Mouse (Mus musculus) myocyte (in vitro differentiated cells): ENCODE results near the gene Ehbp1l1. TPM values are rescaled to one million over a fixed set of nuclear protein-coding genes. Genes with fewer than 3 reads are reported as not detected.

Experiments
- H3K27me3 ChIP-seq: one replicate; pipeline ENCODE4 v1.6.1; 2011; ENCODE audit not compliant: control insufficient read depth, insufficient read depth, insufficient read length
- H3K36me3 ChIP-seq: one replicate; pipeline ENCODE4 v1.6.1; 2011; ENCODE audit not compliant: control insufficient read depth, insufficient read depth
- H3K4me2 ChIP-seq: one replicate; pipeline ENCODE4 v1.6.1; 2011; ENCODE audit warnings: low read depth, control low read depth
- H3K4me3 ChIP-seq: one replicate; pipeline ENCODE4 v1.5.1; 2011; ENCODE audit warnings: mild to moderate bottlenecking, control low read depth, moderate library complexity
- H3K79me2 ChIP-seq: one replicate; pipeline ENCODE4 v1.6.1; 2011; ENCODE audit not compliant: control insufficient read depth, insufficient read depth
- H3ac ChIP-seq: one replicate; pipeline ENCODE4 v1.6.1; 2011; ENCODE audit not compliant: control insufficient read depth, insufficient read length
- CEBPB ChIP-seq: IDR thresholded peaks from 2 replicates; pipeline ENCODE4 v1.6.1; 2011; ENCODE audit warnings: mild to moderate bottlenecking, moderate library complexity; ENCODE audit not compliant: poor library complexity, insufficient read depth, severe bottlenecking
- E2F4 ChIP-seq: IDR thresholded peaks from one replicate; pipeline ENCODE4 v1.6.1; 2011; ENCODE audit warnings: mild to moderate bottlenecking, control low read depth, moderate library complexity; ENCODE audit not compliant: insufficient read depth
- MAX ChIP-seq: IDR thresholded peaks from one replicate; pipeline ENCODE4 v1.6.1; 2011; ENCODE audit warnings: low read depth, mild to moderate bottlenecking, control low read depth
- MYOD1 ChIP-seq, 3 experiments: IDR thresholded peaks; one replicate each; pipeline ENCODE4 v1.6.1; 2011; ENCODE audit warnings: control low read depth in 2 of 3, low read depth in 2 of 3, mild to moderate bottlenecking in 2 of 3, moderate library complexity in 1 of 3; ENCODE audit not compliant: insufficient read length in 2 of 3, control insufficient read depth in 1 of 3
- MYOG ChIP-seq, 3 experiments: IDR thresholded peaks; one replicate each; pipeline ENCODE4 v1.6.1; 2011; ENCODE audit warnings: control low read depth in 2 of 3, low read depth in 2 of 3, mild to moderate bottlenecking in 2 of 3; ENCODE audit not compliant: insufficient read length in 2 of 3, control insufficient read depth in 1 of 3, insufficient read depth in 1 of 3
- POLR2A ChIP-seq: IDR thresholded peaks from one replicate; pipeline ENCODE4 v1.6.1; 2011; ENCODE audit warnings: low read depth, mild to moderate bottlenecking, control low read depth, moderate library complexity; ENCODE audit not compliant: insufficient read length
- POLR2AphosphoS2 ChIP-seq: IDR thresholded peaks from one replicate; pipeline ENCODE4 v1.6.1; 2011; ENCODE audit warnings: low read depth, control low read depth; ENCODE audit not compliant: insufficient read length
- REST ChIP-seq: IDR thresholded peaks from one replicate; pipeline ENCODE4 v1.6.1; 2011; ENCODE audit warnings: mild to moderate bottlenecking, control low read depth, moderate library complexity; ENCODE audit not compliant: insufficient read depth, insufficient read length
- SRF ChIP-seq: IDR thresholded peaks from one replicate; pipeline ENCODE4 v1.6.1; 2011; ENCODE audit warnings: low read depth; ENCODE audit not compliant: control insufficient read depth, insufficient read length
- TCF12 ChIP-seq: IDR thresholded peaks from one replicate; pipeline ENCODE4 v1.6.1; 2011; ENCODE audit warnings: mild to moderate bottlenecking, control low read depth; ENCODE audit not compliant: poor library complexity, insufficient read depth, severe bottlenecking
- TCF3 ChIP-seq: IDR thresholded peaks from one replicate; pipeline ENCODE4 v1.6.1; 2011; ENCODE audit warnings: low read depth, control low read depth; ENCODE audit not compliant: insufficient read length
- USF1 ChIP-seq: IDR thresholded peaks from one replicate; pipeline ENCODE4 v1.6.1; 2011; ENCODE audit warnings: low read depth, mild to moderate bottlenecking, control low read depth, moderate library complexity
- polyA plus RNA-seq: library from polyadenylated mRNA; unstranded; fragments of >200 nt; fragmentation: generic; extraction: Trizol; gene quantifications from one replicate; pipeline ENCODE4 v1.2.1, GENCODE M21; 2012; ENCODE audit warnings: missing spikeins

Gene Ehbp1l1
- polyA plus RNA-seq, 1 experiment = 97.4 TPM

GRCm38 (mm10) chr19:5668372-5668771 lies 57.7 kb downstream of the Ehbp1l1 start:
- no peak overlapping the region for H3ac ChIP-seq
- H3K36me3 ChIP-seq = peaks cover 10% of the 10 kb centered on the region
- H3K4me3 ChIP-seq = no peak overlapping the region
- TF ChIP-seq POLR2A (no peak), E2F4 (no peak), REST (no peak), POLR2AphosphoS2 (no peak), CEBPB (no peak), MYOD1 (IDR thresholded peaks at IDR 0.05; ENCODE audit: control insufficient read depth in 1 of 3, insufficient read length in 2 of 3, low read depth in 2 of 3) (no peak), SRF (no peak)
- no peaks in the 10 kb centered on the region for H3K79me2 ChIP-seq
- H3K4me2 ChIP-seq = no peak overlapping the region
- H3K27me3 ChIP-seq = no peaks in the 10 kb centered on the region

GRCm38 (mm10) chr19:5666386-5666785 lies 59.7 kb downstream of the Ehbp1l1 start:
- H3K79me2 ChIP-seq = no peaks in the 10 kb centered on the region
- no peaks in the 10 kb centered on the region for H3K36me3 ChIP-seq

GRCm38 (mm10) chr19:5665465-5665864 lies 60.7 kb downstream of the Ehbp1l1 start:
- Histone ChIP-seq H3K4me3 (no peak overlapping the region), H3K4me2 (no peak overlapping the region), H3K79me2 (no peaks in the 10 kb centered on the region), H3K27me3 (no peaks in the 10 kb centered on the region), H3K36me3 (no peaks in the 10 kb centered on the region), H3ac (no peak overlapping the region)
- TF ChIP-seq USF1 = no peak
- TF ChIP-seq MYOD1 (IDR thresholded peaks at IDR 0.05; ENCODE audit: control insufficient read depth in 1 of 3, insufficient read length in 2 of 3, low read depth in 2 of 3) = no peak
- TF ChIP-seq POLR2A = no peak
- TF ChIP-seq E2F4 = no peak
- no peak for TF ChIP-seq SRF

More at GRCm38 (mm10) chr19:5666386-5666785, 59.7 kb downstream of the Ehbp1l1 start:
- no peak overlapping the region for H3K4me3 ChIP-seq
- no peak for TF ChIP-seq SRF
- no peak for TF ChIP-seq E2F4
- TF ChIP-seq TCF12 = no peak
- no peak for TF ChIP-seq MYOG (IDR thresholded peaks at IDR 0.05; ENCODE audit: control insufficient read depth in 1 of 3, insufficient read depth in 1 of 3, insufficient read length in 2 of 3, low read depth in 2 of 3)
- no peak for TF ChIP-seq CEBPB
- TF ChIP-seq TCF3 = no peak
- TF ChIP-seq REST = no peak
- no peak for TF ChIP-seq USF1
- TF ChIP-seq POLR2AphosphoS2 = no peak
- TF ChIP-seq MYOD1 (IDR thresholded peaks at IDR 0.05; ENCODE audit: control insufficient read depth in 1 of 3, insufficient read length in 2 of 3, low read depth in 2 of 3) = no peak
- no peak for TF ChIP-seq POLR2A
- no peak for TF ChIP-seq MAX
- H3K4me2 ChIP-seq = no peak overlapping the region
- H3K27me3 ChIP-seq = no peaks in the 10 kb centered on the region
- no peak overlapping the region for H3ac ChIP-seq

- H3K4me2 ChIP-seq = no peak overlapping the region
- no peak overlapping the region for H3ac ChIP-seq
- no peaks in the 10 kb centered on the region for H3K79me2 ChIP-seq
- TF ChIP-seq POLR2A = no peak
- no peak for TF ChIP-seq E2F4
- no peak for TF ChIP-seq CEBPB
- TF ChIP-seq POLR2AphosphoS2 = no peak
- TF ChIP-seq MYOG (IDR thresholded peaks at IDR 0.05; ENCODE audit: control insufficient read depth in 1 of 3, insufficient read depth in 1 of 3, insufficient read length in 2 of 3, low read depth in 2 of 3) = no peak
- TF ChIP-seq REST = no peak
- TF ChIP-seq TCF12 = no peak
- no peak for TF ChIP-seq MYOD1 (IDR thresholded peaks at IDR 0.05; ENCODE audit: control insufficient read depth in 1 of 3, insufficient read length in 2 of 3, low read depth in 2 of 3)
- no peak for TF ChIP-seq SRF
- no peak for TF ChIP-seq USF1
- no peak for TF ChIP-seq MAX
- TF ChIP-seq TCF3 = no peak
- H3K36me3 ChIP-seq = no peaks in the 10 kb centered on the region
- H3K4me3 ChIP-seq = no peak overlapping the region
- H3K27me3 ChIP-seq = no peaks in the 10 kb centered on the region
Observed at GRCm38 (mm10) chr19:5664669-5665257, 61.4 kb downstream of the Ehbp1l1 start.
